Mouse (Mus musculus) neural tube, embryonic 12.5 days (tissue): Measurements from ENCODE around the gene Epha4. TPM values are rescaled to one million over a fixed set of nuclear protein-coding genes. Genes with fewer than 3 reads are reported as not detected.

Experiments
- ATAC-seq: fragments of 200-750 bp; cut with Nextera tagmentation; 2 replicates; pipeline ENCODE4 v1.8.0; 2017; ENCODE audit warnings: low read depth, mild to moderate bottlenecking, moderate TSS enrichment, moderate library complexity; ENCODE audit not compliant: low FRiP score
- H3K27ac ChIP-seq: fragments of 300-500 bp; sonication (generic); 2 replicates; pipeline ENCODE4 v1.5.1; 2016
- H3K27me3 ChIP-seq: fragments of 300-500 bp; sonication (generic); replicated peaks from 2 replicates; pipeline ENCODE4 v1.6.1; 2016; ENCODE audit warnings: mild to moderate bottlenecking
- H3K36me3 ChIP-seq: fragments of 300-500 bp; sonication (generic); 2 replicates; pipeline ENCODE4 v1.6.1; 2016; ENCODE audit warnings: mild to moderate bottlenecking
- H3K4me1 ChIP-seq: fragments of 300-500 bp; sonication (generic); 2 replicates; pipeline ENCODE4 v1.6.1; 2016
- H3K4me2 ChIP-seq: fragments of 300-500 bp; sonication (generic); replicated peaks from 2 replicates; pipeline ENCODE4 v1.6.1; 2016; ENCODE audit warnings: mild to moderate bottlenecking
- H3K4me3 ChIP-seq: fragments of 300-500 bp; sonication (generic); 2 replicates; pipeline ENCODE4 v1.5.1; 2016
- H3K9ac ChIP-seq: fragments of 300-500 bp; sonication (generic); 2 replicates; pipeline ENCODE4 v1.6.1; 2016; ENCODE audit warnings: mild to moderate bottlenecking
- H3K9me3 ChIP-seq: fragments of 300-500 bp; sonication (generic); 2 replicates; pipeline ENCODE4 v1.6.1; 2016; ENCODE audit warnings: mild to moderate bottlenecking
- WGBS: fragments of 180-500 bp; shearing (Covaris S2); methylation state at CpG from one replicate; pipeline ENCODE4 v1.1.7; 2016; 5-methylcytosine and 5-hydroxymethylcytosine counted together
- microRNA-seq: library from miRNA; unstranded; fragments of <30 nt; microRNA quantifications from one replicate; pipeline ENCODE4, GENCODE M21; 2017
- polyA plus RNA-seq: library from polyadenylated mRNA; unstranded; fragments of >200 nt; fragmentation: Nextera tagmentation; extraction: Ambion mirVana; gene quantifications from 2 replicates; pipeline ENCODE4 v1.2.1, GENCODE M21; 2016

Epha4 gene
- polyA plus RNA-seq, 1 experiment from 2014 or later, result 27.9 TPM

- Histone ChIP-seq H3K27me3 (no peaks in the 10 kb centered on the region), H3K27ac (no peak overlapping the region), H3K4me2 (no peak overlapping the region), H3K9ac (no peak overlapping the region), H3K36me3 (peaks cover 30% of the 10 kb centered on the region), H3K4me1 (no peaks in the 10 kb centered on the region), H3K9me3 (no peaks in the 10 kb centered on the region), H3K4me3 (no peak overlapping the region)
- no peak for ATAC-seq
- WGBS, result 89% methylated on average over 18 of the region's 18 CpGs
Measured at GRCm38 (mm10) chr1:77369255-77369837, 145.5 kb downstream of the Epha4 start.

- H3K4me2 ChIP-seq, result no peak overlapping the region
- H3K36me3 ChIP-seq, result peaks cover 10% of the 10 kb centered on the region
- no peaks in the 10 kb centered on the region for H3K4me1 ChIP-seq
- H3K27ac ChIP-seq, result no peak overlapping the region
- ATAC-seq, result no peak
- H3K27me3 ChIP-seq, result no peaks in the 10 kb centered on the region
- no peaks in the 10 kb centered on the region for H3K9me3 ChIP-seq
- WGBS, result 85% methylated on average over 3 of the region's 3 CpGs
- H3K9ac ChIP-seq, result no peak overlapping the region
- H3K4me3 ChIP-seq, result no peak overlapping the region
Measured at GRCm38 (mm10) chr1:77365850-77366249, 149.0 kb downstream of the Epha4 start.

GRCm38 (mm10) chr1:77364596-77364995 is 150.3 kb downstream of the Epha4 start:
- Histone ChIP-seq H3K4me2 (no peak overlapping the region), H3K27me3 (no peaks in the 10 kb centered on the region), H3K9ac (no peak overlapping the region), H3K4me1 (no peaks in the 10 kb centered on the region), H3K36me3 (peaks cover 10% of the 10 kb centered on the region), H3K27ac (no peak overlapping the region), H3K4me3 (no peak overlapping the region), H3K9me3 (no peaks in the 10 kb centered on the region)
- 71% methylated on average over 3 of the region's 3 CpGs for WGBS
- no peak for ATAC-seq

GRCm38 (mm10) chr1:77363848-77364247 is 151.0 kb downstream of the Epha4 start:
- Histone ChIP-seq H3K27me3 (no peaks in the 10 kb centered on the region), H3K36me3 (peaks cover 3% of the 10 kb centered on the region), H3K9me3 (no peaks in the 10 kb centered on the region), H3K4me2 (no peak overlapping the region), H3K9ac (no peak overlapping the region), H3K4me1 (no peaks in the 10 kb centered on the region), H3K4me3 (no peak overlapping the region), H3K27ac (no peak overlapping the region)
- ATAC-seq, result no peak
- 94% methylated on average over 1 of the region's 1 CpGs for WGBS

DNA sequence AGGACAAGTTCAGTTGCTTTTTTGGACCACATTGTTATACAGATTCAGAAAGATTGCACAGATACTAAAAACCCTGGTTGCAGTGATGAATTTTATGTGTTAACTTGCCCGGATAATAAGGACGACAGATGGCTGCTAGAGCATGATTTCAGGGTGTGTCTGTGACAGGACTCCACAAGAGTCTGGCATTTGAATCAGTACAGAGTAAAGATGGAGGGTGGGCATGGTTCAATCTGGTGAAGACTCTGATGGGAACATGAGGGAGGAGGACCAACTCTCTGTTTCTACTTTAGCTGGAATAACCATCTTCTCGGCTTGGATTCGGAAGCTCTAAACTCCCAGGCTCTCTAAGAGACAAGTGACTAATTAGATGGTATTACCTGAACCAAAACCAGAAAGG is 168.4 kb downstream of the Epha4 start:
- Histone ChIP-seq H3K27me3 (no peaks in the 10 kb centered on the region), H3K4me2 (no peak overlapping the region), H3K4me3 (no peak overlapping the region), H3K9ac (no peak overlapping the region), H3K4me1 (no peaks in the 10 kb centered on the region), H3K36me3 (no peaks in the 10 kb centered on the region), H3K9me3 (no peaks in the 10 kb centered on the region), H3K27ac (no peak overlapping the region)
- ATAC-seq, result no peak
- WGBS, result 86% methylated on average over 4 of the region's 4 CpGs

DNA sequence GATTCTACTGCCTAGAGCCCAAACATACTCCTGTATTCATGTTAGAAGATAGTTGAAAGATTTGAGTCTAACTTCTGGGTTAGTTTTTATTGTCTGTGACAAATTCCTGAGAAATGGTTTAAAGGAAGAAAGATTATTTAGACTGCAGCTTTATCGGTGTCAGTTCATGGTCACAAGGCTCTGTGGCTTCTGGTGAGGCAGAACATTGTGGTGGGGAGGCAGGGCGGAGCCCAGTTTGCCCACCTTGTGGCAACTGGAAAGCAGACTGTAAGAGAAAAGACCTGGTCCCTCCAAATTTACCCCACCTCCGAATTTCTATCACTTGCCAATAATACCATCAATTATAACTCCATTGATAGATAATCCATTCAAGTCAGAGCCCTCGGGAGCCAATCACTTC is 171.1 kb downstream of the Epha4 start:
- WGBS, result 83% methylated on average over 4 of the region's 4 CpGs
- no peaks in the 10 kb centered on the region for H3K9me3 ChIP-seq
- no peaks in the 10 kb centered on the region for H3K27me3 ChIP-seq
- no peak overlapping the region for H3K27ac ChIP-seq
- H3K9ac ChIP-seq, result no peak overlapping the region
- H3K4me3 ChIP-seq, result no peak overlapping the region
- no peaks in the 10 kb centered on the region for H3K36me3 ChIP-seq
- H3K4me1 ChIP-seq, result no peaks in the 10 kb centered on the region
- H3K4me2 ChIP-seq, result no peak overlapping the region
- ATAC-seq, result no peak

GRCm38 (mm10) chr1:77339701-77340100 is 175.2 kb downstream of the Epha4 start:
- H3K4me2 ChIP-seq, result no peak overlapping the region
- H3K9ac ChIP-seq, result no peak overlapping the region
- ATAC-seq, result no peak
- H3K4me3 ChIP-seq, result no peak overlapping the region
- no peaks in the 10 kb centered on the region for H3K9me3 ChIP-seq
- no peaks in the 10 kb centered on the region for H3K4me1 ChIP-seq
- no peaks in the 10 kb centered on the region for H3K36me3 ChIP-seq
- 84% methylated on average over 5 of the region's 5 CpGs for WGBS
- H3K27me3 ChIP-seq, result no peaks in the 10 kb centered on the region
- no peak overlapping the region for H3K27ac ChIP-seq

GRCm38 (mm10) chr1:77338346-77338745 is 176.5 kb downstream of the Epha4 start:
- Histone ChIP-seq H3K9ac (no peak overlapping the region), H3K9me3 (no peaks in the 10 kb centered on the region), H3K4me3 (no peak overlapping the region), H3K4me1 (no peaks in the 10 kb centered on the region), H3K36me3 (no peaks in the 10 kb centered on the region), H3K27ac (no peak overlapping the region), H3K4me2 (no peak overlapping the region), H3K27me3 (no peaks in the 10 kb centered on the region)
- ATAC-seq, result no peak
- 50% methylated on average over 6 of the region's 6 CpGs for WGBS

GRCm38 (mm10) chr1:77336937-77337336 is 178.0 kb downstream of the Epha4 start:
- H3K27ac ChIP-seq, result no peak overlapping the region
- H3K9me3 ChIP-seq, result no peaks in the 10 kb centered on the region
- no peaks in the 10 kb centered on the region for H3K27me3 ChIP-seq
- 75% methylated on average over 7 of the region's 7 CpGs for WGBS
- H3K9ac ChIP-seq, result no peak overlapping the region
- no peak overlapping the region for H3K4me2 ChIP-seq
- no peak overlapping the region for H3K4me3 ChIP-seq
- no peaks in the 10 kb centered on the region for H3K36me3 ChIP-seq
- no peaks in the 10 kb centered on the region for H3K4me1 ChIP-seq
- ATAC-seq, result no peak

- no peak for ATAC-seq
- H3K4me2 ChIP-seq, result no peak overlapping the region
- H3K4me3 ChIP-seq, result no peak overlapping the region
- H3K36me3 ChIP-seq, result no peaks in the 10 kb centered on the region
- H3K27me3 ChIP-seq, result no peaks in the 10 kb centered on the region
- H3K4me1 ChIP-seq, result no peaks in the 10 kb centered on the region
- WGBS, result 67% methylated on average over 4 of the region's 4 CpGs
- no peaks in the 10 kb centered on the region for H3K9me3 ChIP-seq
- H3K27ac ChIP-seq, result no peak overlapping the region
- no peak overlapping the region for H3K9ac ChIP-seq
Measured at GRCm38 (mm10) chr1:77318597-77319127, 196.2 kb downstream of the Epha4 start.

Small RNA genes lying within 50 kb of the gene (microRNA-seq; reads per million reads assigned to microRNA genes)
- gene Mir6352, result not detected
